Mouse (Mus musculus) heart, adult 2 months (tissue): ENCODE data around the gene Eno2. TPM values are rescaled to one million over a fixed set of nuclear protein-coding genes. Genes with fewer than 3 reads are reported as not detected.

Source experiments
- DNase-seq, 2 experiments: peaks; one replicate each; pipeline ENCODE4 v3.0.0; 2021
- H3K27ac ChIP-seq: fragments of 200-600 bp; 2 replicates; pipeline ENCODE4 v1.8.1; 2022
- H3K27me3 ChIP-seq: fragments of 200-500 bp; 2 replicates; pipeline ENCODE4 v1.6.1; 2012; ENCODE audit warnings: mild to moderate bottlenecking, low read length, inconsistent platforms, mixed read lengths; ENCODE audit not compliant: control insufficient read depth, insufficient read depth
- H3K36me3 ChIP-seq: fragments of 200-500 bp; 2 replicates; pipeline ENCODE4 v1.6.1; 2012; ENCODE audit warnings: low read length, inconsistent platforms; ENCODE audit not compliant: control insufficient read depth, insufficient read depth
- H3K4me1 ChIP-seq: fragments of 200-500 bp; 2 replicates; pipeline ENCODE4 v1.6.1; 2011; ENCODE audit warnings: low read length; ENCODE audit not compliant: control insufficient read depth, insufficient read depth
- H3K4me3 ChIP-seq: fragments of 200-600 bp; 2 replicates; pipeline ENCODE4 v1.8.1; 2022
- H3K79me2 ChIP-seq: fragments of 200-500 bp; replicated peaks from 2 replicates; pipeline ENCODE4 v1.6.1; 2012; ENCODE audit warnings: mild to moderate bottlenecking, inconsistent platforms, low read length, moderate library complexity, mixed read lengths; ENCODE audit not compliant: control insufficient read depth, insufficient read depth
- H3K9ac ChIP-seq: fragments of 200-500 bp; 2 replicates; pipeline ENCODE4 v1.6.1; 2012; ENCODE audit warnings: low read depth, mild to moderate bottlenecking, control low read depth, inconsistent platforms, low read length, mixed read lengths
- CTCF ChIP-seq: fragments of 200-600 bp; IDR thresholded peaks from 2 replicates; pipeline ENCODE4 v1.8.1; 2022; ENCODE audit warnings: antibody characterized with exemption, mild to moderate bottlenecking, moderate library complexity
- EP300 ChIP-seq: fragments of 200-500 bp; IDR thresholded peaks from 2 replicates; pipeline ENCODE4 v1.6.1; 2011; ENCODE audit warnings: low read depth, low read length, control low read depth; ENCODE audit not compliant: insufficient read depth
- POLR2A ChIP-seq: fragments of 200-500 bp; IDR thresholded peaks from 2 replicates; pipeline ENCODE4 v1.6.1; 2011; ENCODE audit warnings: mild to moderate bottlenecking, low read depth, low read length, control low read depth; ENCODE audit not compliant: insufficient read depth
- WGBS: fragments of 180-500 bp; shearing (Covaris S2); methylation state at CpG from one replicate; pipeline ENCODE4 v1.1.7; 2018; 5-methylcytosine and 5-hydroxymethylcytosine counted together
- intact Hi-C: fragments of 180-260 bp; cut with DNase I; formaldehyde crosslinking; loops from one replicate; pipeline ENCODE4 v1.15.1; 2025
- polyA plus RNA-seq: library from polyadenylated mRNA; depleted of rRNA; stranded (reverse); fragments of >200 nt; gene quantifications from 2 replicates; pipeline ENCODE4 v1.2.3, GENCODE M21; 2012
- total RNA-seq, 2 experiments: library from RNA; stranded (reverse); gene quantifications; 2 replicates each; pipeline ENCODE4 v1.2.3; 2021

Gene Eno2
- total and polyA plus RNA-seq, 3 experiments, result 2.4 to 2.7 (median 2.4) TPM

GRCm38 (mm10) chr6:124767920-124768703 is 1.4 kb downstream of the Eno2 start:
- no peaks in the 10 kb centered on the region for H3K4me1 ChIP-seq
- no peaks in the 10 kb centered on the region for H3K36me3 ChIP-seq
- peaks cover 3% of the 10 kb centered on the region; the same call in 1 of the 2 replicates for H3K27me3 ChIP-seq
- H3K79me2 ChIP-seq, result no peaks in the 10 kb centered on the region
- intact Hi-C loops, result no loop called here
- H3K4me3 ChIP-seq, result peak overlapping the region; percentile 51
- DNase-seq, result peak in 1 of 2 experiments; percentile 23
- no peak for TF ChIP-seq CTCF
- TF ChIP-seq POLR2A, result no peak
- TF ChIP-seq EP300, result no peak
- WGBS, result 52% methylated on average over 19 of the region's 19 CpGs
- H3K27ac ChIP-seq, result no peak overlapping the region
- no peak overlapping the region for H3K9ac ChIP-seq

GRCm38 (mm10) chr6:124767536-124767919 is 1.9 kb downstream of the Eno2 start:
- intact Hi-C loops, result no loop called here
- H3K79me2 ChIP-seq, result no peaks in the 10 kb centered on the region
- no peaks in the 10 kb centered on the region for H3K36me3 ChIP-seq
- H3K4me1 ChIP-seq, result no peaks in the 10 kb centered on the region
- no peak overlapping the region for H3K9ac ChIP-seq
- WGBS, result 64% methylated on average over 4 of the region's 4 CpGs
- H3K27ac ChIP-seq, result no peak overlapping the region
- peaks cover 3% of the 10 kb centered on the region; the same call in 1 of the 2 replicates for H3K27me3 ChIP-seq
- DNase-seq, result no peak
- no peak overlapping the region for H3K4me3 ChIP-seq
- no peak for TF ChIP-seq EP300

- no peak for TF ChIP-seq CTCF
- TF ChIP-seq POLR2A, result no peak
- no peak for TF ChIP-seq EP300
- Histone ChIP-seq H3K27ac (no peak overlapping the region), H3K79me2 (no peaks in the 10 kb centered on the region), H3K36me3 (no peaks in the 10 kb centered on the region), H3K27me3 (peaks cover 3% of the 10 kb centered on the region; the same call in 1 of the 2 replicates), H3K4me3 (no peak overlapping the region), H3K9ac (no peak overlapping the region), H3K4me1 (no peaks in the 10 kb centered on the region)
- no peak for DNase-seq
- WGBS, result 79% methylated on average over 7 of the region's 7 CpGs
- intact Hi-C loops, result no loop called here
Measured at GRCm38 (mm10) chr6:124765951-124766350, 3.5 kb downstream of the Eno2 start.

- 3% methylated on average over 5 of the region's 5 CpGs for WGBS
- TF ChIP-seq POLR2A, result peak; percentile 55
- peak; percentile 93 for TF ChIP-seq EP300
- TF ChIP-seq CTCF, result peak; percentile 99
- DNase-seq, result peak; percentile 83 to 85
- intact Hi-C loops, result loop anchor here (1.0 to 5.0 kb wide), 6 partner anchors 19 to 267 kb away; partner anchors contain the start of genes C1ra, C1rb and C1rl
- no peaks in the 10 kb centered on the region for H3K36me3 ChIP-seq
- H3K27me3 ChIP-seq, result no peaks in the 10 kb centered on the region
- peaks cover 8% of the 10 kb centered on the region for H3K4me1 ChIP-seq
- peak overlapping the region; percentile 85 for H3K27ac ChIP-seq
- H3K79me2 ChIP-seq, result no peaks in the 10 kb centered on the region
- H3K9ac ChIP-seq, result peak overlapping the region; percentile 24; the same call in 1 of the 2 replicates
- no peak overlapping the region; the same call in 1 of the 2 replicates for H3K4me3 ChIP-seq
Measured at GRCm38 (mm10) chr6:124759259-124759658, 10.2 kb downstream of the Eno2 start.

GRCm38 (mm10) chr6:124758849-124759232 is 10.6 kb downstream of the Eno2 start:
- H3K27me3 ChIP-seq, result no peaks in the 10 kb centered on the region
- H3K36me3 ChIP-seq, result no peaks in the 10 kb centered on the region
- no peak overlapping the region; the same call in 1 of the 2 replicates for H3K9ac ChIP-seq
- peaks cover 8% of the 10 kb centered on the region for H3K4me1 ChIP-seq
- H3K27ac ChIP-seq, result peak overlapping the region; percentile 85
- DNase-seq, result no peak
- TF ChIP-seq CTCF (no peak), EP300 (no peak), POLR2A (no peak)
- H3K4me3 ChIP-seq, result peak overlapping the region; percentile 12; the same call in 1 of the 2 replicates
- WGBS, result 47% methylated on average over 2 of the region's 2 CpGs
- H3K79me2 ChIP-seq, result no peaks in the 10 kb centered on the region
- intact Hi-C loops, result loop anchor here (1.0 to 5.0 kb wide), 6 partner anchors 19 to 267 kb away; partner anchors contain the start of genes C1ra, C1rb and C1rl
